Mouse (Mus musculus): ENCODE measurements around the gene F11.

The F11 gene

GRCm38 (mm10) chr8:45261920-45262319, at the start of gene F11:
Gene F11, minus strand, starts transcription at chr8:45262031.
- DNase-seq (ENCODE audit: low spot score in 2 of 2): no peak

- no peak for DNase-seq (ENCODE audit: low spot score in 2 of 2)
These were observed 49.1 kb upstream of the F11 start for GRCm38 (mm10) chr8:45310967-45311366.

- no peak for DNase-seq (ENCODE audit: low spot score in 2 of 2)
These were observed 46.5 kb upstream of the F11 start, which contains the start of gene Gm45753 for GRCm38 (mm10) chr8:45308366-45308765. Gene Gm45753, minus strand, starts transcription at chr8:45308466.

GRCm38 (mm10) chr8:45305479-45305878, 43.6 kb upstream of the F11 start:
- no peak for DNase-seq (ENCODE audit: low spot score in 2 of 2)

- DNase-seq (ENCODE audit: low spot score in 2 of 2): no peak
These were observed 42.5 kb upstream of the F11 start for GRCm38 (mm10) chr8:45304354-45304753.

GRCm38 (mm10) chr8:45302390-45302789, 40.6 kb upstream of the F11 start:
- no peak for DNase-seq (ENCODE audit: low spot score in 2 of 2)

GRCm38 (mm10) chr8:45295276-45295675, 33.4 kb upstream of the F11 start:
- no peak for DNase-seq (ENCODE audit: low spot score in 2 of 2)

GRCm38 (mm10) chr8:45294687-45295086, 32.9 kb upstream of the F11 start, which contains the start of gene Klkb1:
Gene Klkb1, minus strand, starts transcription at chr8:45294859.
- DNase-seq (ENCODE audit: low spot score in 2 of 2): no peak

- DNase-seq (ENCODE audit: low spot score in 2 of 2): no peak
These were observed 30.0 kb upstream of the F11 start for GRCm38 (mm10) chr8:45291790-45292189.

- DNase-seq (ENCODE audit: low spot score in 2 of 2): no peak
These were observed 19.8 kb upstream of the F11 start for GRCm38 (mm10) chr8:45281630-45282029.

GRCm38 (mm10) chr8:45277453-45277852, 15.6 kb upstream of the F11 start:
- no peak for DNase-seq (ENCODE audit: low spot score in 2 of 2)

- no peak for DNase-seq (ENCODE audit: low spot score in 2 of 2)
These were observed 12.5 kb upstream of the F11 start for GRCm38 (mm10) chr8:45274317-45274716.

GRCm38 (mm10) chr8:45269056-45269455, 7.2 kb upstream of the F11 start:
- DNase-seq (ENCODE audit: low spot score in 2 of 2): no peak

- no peak for DNase-seq (ENCODE audit: low spot score in 2 of 2)
These were observed 6.7 kb upstream of the F11 start for GRCm38 (mm10) chr8:45268485-45268884.

GRCm38 (mm10) chr8:45267611-45268391, 6.0 kb upstream of the F11 start:
- DNase-seq (ENCODE audit: low spot score in 2 of 2): no peak

GRCm38 (mm10) chr8:45266993-45267392, 5.2 kb upstream of the F11 start:
- DNase-seq (ENCODE audit: low spot score in 2 of 2): no peak

GRCm38 (mm10) chr8:45264918-45265317, 3.1 kb upstream of the F11 start:
- DNase-seq (ENCODE audit: low spot score in 2 of 2): no peak

GRCm38 (mm10) chr8:45262851-45263250, 1.0 kb upstream of the F11 start:
- no peak for DNase-seq (ENCODE audit: low spot score in 2 of 2)

- no peak for DNase-seq (ENCODE audit: low spot score in 2 of 2)
These were observed 3.4 kb downstream of the F11 start for GRCm38 (mm10) chr8:45258421-45258820.

GRCm38 (mm10) chr8:45255040-45255439, 6.8 kb downstream of the F11 start:
- DNase-seq (ENCODE audit: low spot score in 2 of 2): no peak

- DNase-seq (ENCODE audit: low spot score in 2 of 2): no peak
These were observed 7.5 kb downstream of the F11 start for GRCm38 (mm10) chr8:45254194-45254842.

GRCm38 (mm10) chr8:45253586-45253985, 8.2 kb downstream of the F11 start:
- no peak for DNase-seq (ENCODE audit: low spot score in 2 of 2)

GRCm38 (mm10) chr8:45253111-45253510, 8.7 kb downstream of the F11 start:
- DNase-seq (ENCODE audit: low spot score in 2 of 2): no peak

All from frontal cortex, postnatal 25 days (tissue).